Mouse (Mus musculus): Measurements from ENCODE around the gene Olfr731. TPM values are rescaled to one million over a fixed set of nuclear protein-coding genes. Genes with fewer than 3 reads are reported as not detected.

Olfr731 gene
- not detected for polyA plus RNA-seq (2012; fragmentation: generic; extraction: Trizol)

GRCm38 (mm10) chr14:50241766-50242165 is at the start of gene Olfr731:
Gene Olfr731 (minus strand): TSS chr14:50241866.

GRCm38 (mm10) chr14:50284106-50284505 is 42.4 kb upstream of the Olfr731 start, which contains the start of gene Olfr732:
Gene Olfr732 (minus strand): TSS chr14:50284206.

GRCm38 (mm10) chr14:50188098-50188497 is 53.6 kb downstream of the Olfr731 start, which contains the start of gene Olfr730:
Gene Olfr730 (minus strand): TSS chr14:50188198.

Other genes starting within 250 kb of the Olfr731 start
- not detected for gene Olfr725, start 201.5 kb downstream of the Olfr731 start, polyA plus RNA-seq (2012; fragmentation: generic; extraction: Trizol)
- not detected for gene Olfr726, start 150.9 kb downstream of the Olfr731 start, polyA plus RNA-seq (2012; fragmentation: generic; extraction: Trizol)
- not detected for gene Olfr727, start 118.7 kb downstream of the Olfr731 start, polyA plus RNA-seq (2012; fragmentation: generic; extraction: Trizol)
- not detected for gene Olfr728, start 99.2 kb downstream of the Olfr731 start, polyA plus RNA-seq (2012; fragmentation: generic; extraction: Trizol)
- gene Olfr729, start 89.0 kb downstream of the Olfr731 start, polyA plus RNA-seq (2012; fragmentation: generic; extraction: Trizol) = not detected
- not detected for gene Olfr730, start 53.7 kb downstream of the Olfr731 start, polyA plus RNA-seq (2012; fragmentation: generic; extraction: Trizol)
- not detected for gene Olfr732, start 42.3 kb upstream of the Olfr731 start, polyA plus RNA-seq (2012; fragmentation: generic; extraction: Trizol)
- gene Olfr733, start 59.7 kb upstream of the Olfr731 start, polyA plus RNA-seq (2012; fragmentation: generic; extraction: Trizol) = not detected
- not detected for gene Olfr734, start 84.9 kb upstream of the Olfr731 start, polyA plus RNA-seq (2012; fragmentation: generic; extraction: Trizol)
- not detected for gene Olfr735, start 107.0 kb upstream of the Olfr731 start, polyA plus RNA-seq (2012; fragmentation: generic; extraction: Trizol)
- not detected for gene Tlr11, start 116.0 kb upstream of the Olfr731 start, polyA plus RNA-seq (2012; fragmentation: generic; extraction: Trizol)
- gene Olfr736, start 139.3 kb upstream of the Olfr731 start, polyA plus RNA-seq (2012; fragmentation: generic; extraction: Trizol) = not detected
- not detected for gene Olfr738, start 165.7 kb upstream of the Olfr731 start, polyA plus RNA-seq (2012; fragmentation: generic; extraction: Trizol)
- gene Olfr739, start 176.8 kb upstream of the Olfr731 start, polyA plus RNA-seq (2012; fragmentation: generic; extraction: Trizol) = not detected
- not detected for gene Olfr740, start 203.7 kb upstream of the Olfr731 start, polyA plus RNA-seq (2012; fragmentation: generic; extraction: Trizol)
- gene Olfr741, start 230.9 kb upstream of the Olfr731 start, polyA plus RNA-seq (2012; fragmentation: generic; extraction: Trizol) = not detected

All from C3H10T1/2 (cell line).